Mouse (Mus musculus) G1E-ER4 (cell line): ENCODE data around the gene B3galnt1. TPM values are rescaled to one million over a fixed set of nuclear protein-coding genes. Genes with fewer than 3 reads are reported as not detected.

Experiments used
- GATA1 ChIP-seq: IDR thresholded peaks from one replicate; pipeline ENCODE4 v1.8.0; 2012; ENCODE audit warnings: low read length, inconsistent platforms
- polyA plus RNA-seq: library from polyadenylated mRNA; stranded (reverse); fragments of >175 nt; gene quantifications from 2 replicates; pipeline ENCODE4 v1.2.3, GENCODE M21; 2012

B3galnt1 gene
- not detected in 2 replicates for polyA plus RNA-seq

GRCm38 (mm10) chr3:69598261-69599165 lies at the start of gene B3galnt1:
Gene B3galnt1, minus strand, starts transcription at chr3:69598960.
- no peak for TF ChIP-seq GATA1

- no peak for TF ChIP-seq GATA1
These were observed 35.8 kb upstream of the B3galnt1 start for GRCm38 (mm10) chr3:69634521-69634920.

- no peak for TF ChIP-seq GATA1
These were observed 35.1 kb upstream of the B3galnt1 start for GRCm38 (mm10) chr3:69633706-69634420.

GRCm38 (mm10) chr3:69626963-69627590 lies 28.3 kb upstream of the B3galnt1 start:
- no peak for TF ChIP-seq GATA1

GRCm38 (mm10) chr3:69626213-69626962 lies 27.6 kb upstream of the B3galnt1 start:
- no peak for TF ChIP-seq GATA1

- no peak for TF ChIP-seq GATA1
These were observed 25.4 kb upstream of the B3galnt1 start for GRCm38 (mm10) chr3:69624182-69624581.

GRCm38 (mm10) chr3:69607909-69608308 lies 9.1 kb upstream of the B3galnt1 start:
- TF ChIP-seq GATA1 = no peak

- no peak for TF ChIP-seq GATA1
These were observed 8.7 kb upstream of the B3galnt1 start for GRCm38 (mm10) chr3:69607468-69607867.

- TF ChIP-seq GATA1 = no peak
These were observed 8.2 kb upstream of the B3galnt1 start for GRCm38 (mm10) chr3:69606923-69607322.

- no peak for TF ChIP-seq GATA1
These were observed 373 bp upstream of the B3galnt1 start for GRCm38 (mm10) chr3:69599166-69599500.

- TF ChIP-seq GATA1 = no peak
These were observed 944 bp downstream of the B3galnt1 start for GRCm38 (mm10) chr3:69597816-69598215.

- TF ChIP-seq GATA1 = no peak
These were observed 1.5 kb downstream of the B3galnt1 start for GRCm38 (mm10) chr3:69597211-69597610.

- TF ChIP-seq GATA1 = no peak
These were observed 2.6 kb downstream of the B3galnt1 start for GRCm38 (mm10) chr3:69596116-69596515.

- no peak for TF ChIP-seq GATA1
These were observed 4.7 kb downstream of the B3galnt1 start for GRCm38 (mm10) chr3:69594071-69594470.

GRCm38 (mm10) chr3:69593426-69593825 lies 5.3 kb downstream of the B3galnt1 start:
- TF ChIP-seq GATA1 = no peak
